Mouse (Mus musculus): ENCODE measurements around the gene Ormdl3. TPM values are rescaled to one million over a fixed set of nuclear protein-coding genes. Genes with fewer than 3 reads are reported as not detected.

Ormdl3 gene
- total RNA-seq, 2 experiments from 2014 or later, result 59.2 to 60.6 TPM

GRCm38 (mm10) chr11:98553966-98554365 lies 33.2 kb downstream of the Ormdl3 start:
- no peak for DNase-seq (ENCODE audit: low spot score in 2 of 2)

GRCm38 (mm10) chr11:98550975-98551828 lies 36.0 kb downstream of the Ormdl3 start, which contains the start of gene Zpbp2:
TSS of gene Zpbp2 (plus strand) at chr11:98551097.
- DNase-seq (ENCODE audit: low spot score in 2 of 2), result peak; percentile 89 to 93

- DNase-seq (ENCODE audit: low spot score in 2 of 2), result no peak
These were observed 36.7 kb downstream of the Ormdl3 start for GRCm38 (mm10) chr11:98550311-98550974.

- no peak for DNase-seq (ENCODE audit: low spot score in 2 of 2)
These were observed 37.8 kb downstream of the Ormdl3 start for GRCm38 (mm10) chr11:98549363-98549762.

- DNase-seq (ENCODE audit: low spot score in 2 of 2), result no peak
These were observed 39.9 kb downstream of the Ormdl3 start for GRCm38 (mm10) chr11:98547308-98547693.

- no peak for DNase-seq (ENCODE audit: low spot score in 2 of 2)
These were observed 40.5 kb downstream of the Ormdl3 start for GRCm38 (mm10) chr11:98546529-98547307.

GRCm38 (mm10) chr11:98545711-98546231 lies 41.4 kb downstream of the Ormdl3 start, which contains the start of gene Ikzf3:
TSS of gene Ikzf3 (minus strand) at chr11:98546031.
- peak in 1 of 2 experiments; percentile 11 for DNase-seq (ENCODE audit: low spot score in 2 of 2)

GRCm38 (mm10) chr11:98544890-98545677 lies 42.1 kb downstream of the Ormdl3 start:
- no peak for DNase-seq (ENCODE audit: low spot score in 2 of 2)

GRCm38 (mm10) chr11:98543414-98543813 lies 43.8 kb downstream of the Ormdl3 start:
- DNase-seq (ENCODE audit: low spot score in 2 of 2), result no peak

- no peak for DNase-seq (ENCODE audit: low spot score in 2 of 2)
These were observed 44.6 kb downstream of the Ormdl3 start for GRCm38 (mm10) chr11:98542553-98542952.

- DNase-seq (ENCODE audit: low spot score in 2 of 2), result no peak
These were observed 46.8 kb downstream of the Ormdl3 start for GRCm38 (mm10) chr11:98540319-98540718.

- DNase-seq (ENCODE audit: low spot score in 2 of 2), result no peak
These were observed 49.6 kb downstream of the Ormdl3 start for GRCm38 (mm10) chr11:98537480-98538034.

Other genes with a start within 250 kb of the Ormdl3 start
- gene Ppp1r1b, start 239.0 kb downstream of the Ormdl3 start, total RNA-seq (2021), result 10 to 100 TPM; 59.9 to 65.4 TPM
- gene Stard3, start 229.0 kb downstream of the Ormdl3 start, total RNA-seq (2021), result 10 to 100 TPM; 35.3 to 36.7 TPM
- gene Tcap, start 203.6 kb downstream of the Ormdl3 start, total RNA-seq (2021), result under 1 TPM; 0.92 to 0.96 TPM
- under 1 TPM in 1 of 2 experiments, not detected in 1; 0.37 TPM for gene Pnmt, start 200.9 kb downstream of the Ormdl3 start, total RNA-seq (2021)
- 1 to 10 TPM; 8.7 to 9.1 TPM for gene Pgap3, start 186.9 kb downstream of the Ormdl3 start, total RNA-seq (2021)
- gene Erbb2, start 174.9 kb downstream of the Ormdl3 start, total RNA-seq (2021), result 1 to 10 TPM; 1.4 to 1.9 TPM
- gene Mien1, start 148.4 kb downstream of the Ormdl3 start, total RNA-seq (2021), result 10 to 100 TPM; 83.0 to 95.4 TPM
- 1 to 10 TPM; 1.2 to 2.1 TPM for gene Grb7, start 141.0 kb downstream of the Ormdl3 start, total RNA-seq (2021)
- gene Ikzf3, start 41.3 kb downstream of the Ormdl3 start, total RNA-seq (2021), result not detected
- not detected for gene Zpbp2, start 36.3 kb downstream of the Ormdl3 start, total RNA-seq (2021)
- not detected for gene Lrrc3c, start 10.9 kb upstream of the Ormdl3 start, total RNA-seq (2021)
- 10 to 100 TPM; 11.6 to 11.8 TPM for gene Gm12355, start 38.3 kb upstream of the Ormdl3 start, total RNA-seq (2021)
- not detected for gene Gsdma3, start 39.0 kb upstream of the Ormdl3 start, total RNA-seq (2021)
- gene Gsdma2, start 59.4 kb upstream of the Ormdl3 start, total RNA-seq (2021), result not detected
- not detected for gene Gsdma, start 77.0 kb upstream of the Ormdl3 start, total RNA-seq (2021)
- 100 to 1,000 TPM; 126 to 131 TPM for gene Psmd3, start 95.2 kb upstream of the Ormdl3 start, total RNA-seq (2021)
- gene Csf3, start 113.9 kb upstream of the Ormdl3 start, total RNA-seq (2021), result not detected
- gene Med24, start 142.1 kb upstream of the Ormdl3 start, total RNA-seq (2021), result 100 to 1,000 TPM; 126 TPM
- 1,000 to 10,000 TPM; 1,110 to 1,111 TPM for gene Thra, start 153.3 kb upstream of the Ormdl3 start, total RNA-seq (2021)
- gene Nr1d1, start 188.0 kb upstream of the Ormdl3 start, total RNA-seq (2021), result 10 to 100 TPM; 66.6 to 84.3 TPM
- gene Msl1, start 208.1 kb upstream of the Ormdl3 start, total RNA-seq (2021), result 100 to 1,000 TPM; 178 to 183 TPM
- gene Casc3, start 217.5 kb upstream of the Ormdl3 start, total RNA-seq (2021), result 10 to 100 TPM; 57.0 to 58.4 TPM
- 100 to 1,000 TPM; 196 to 203 TPM for gene Rapgefl1, start 249.4 kb upstream of the Ormdl3 start, total RNA-seq (2021)

Data from layer of hippocampus, adult 18-20 months (tissue).